Mouse (Mus musculus): Measurements from ENCODE around the gene Gm21860.
"Not testable (repeated sequence)": the region's sequence is repeated elsewhere in the genome, so short reads cannot be mapped to it uniquely, and the experiment has no call there.

Gm21860 gene

GRCm38 (mm10) chrY:90754721-90755120, at the start of gene Gm21860:
TSS of gene Gm21860 (minus strand) at chrY:90754821.
- DNase-seq (ENCODE audit: low spot score), result not testable (repeated sequence)

- DNase-seq (ENCODE audit: low spot score), result not testable (repeated sequence)
Measured at GRCm38 (mm10) chrY:90784438-90784837, 29.8 kb upstream of the Gm21860 start, which contains the start of gene Gm47283. TSS of gene Gm47283 (plus strand) at chrY:90784738.

- DNase-seq (ENCODE audit: low spot score), result not testable (repeated sequence)
Measured at GRCm38 (mm10) chrY:90745256-90745655, 9.4 kb downstream of the Gm21860 start.

GRCm38 (mm10) chrY:90744381-90744981, 10.1 kb downstream of the Gm21860 start:
- DNase-seq (ENCODE audit: low spot score), result peak; percentile 50

- DNase-seq (ENCODE audit: low spot score), result no peak
Measured at GRCm38 (mm10) chrY:90743811-90744220, 10.8 kb downstream of the Gm21860 start.

- not testable (repeated sequence) for DNase-seq (ENCODE audit: low spot score)
Measured at GRCm38 (mm10) chrY:90743053-90743810, 11.4 kb downstream of the Gm21860 start.

- peak; percentile 29 for DNase-seq (ENCODE audit: low spot score)
Measured at GRCm38 (mm10) chrY:90742261-90743052, 12.2 kb downstream of the Gm21860 start.

- peak; percentile 41 for DNase-seq (ENCODE audit: low spot score)
Measured at GRCm38 (mm10) chrY:90741452-90742260, 13.0 kb downstream of the Gm21860 start.

GRCm38 (mm10) chrY:90741006-90741405, 13.6 kb downstream of the Gm21860 start:
- peak; percentile 43 for DNase-seq (ENCODE audit: low spot score)

GRCm38 (mm10) chrY:90740013-90740561, 14.5 kb downstream of the Gm21860 start:
- DNase-seq (ENCODE audit: low spot score), result peak; percentile 76

- DNase-seq (ENCODE audit: low spot score), result not testable (repeated sequence)
Measured at GRCm38 (mm10) chrY:90739531-90740012, 15.0 kb downstream of the Gm21860 start.

- peak; percentile 49 for DNase-seq (ENCODE audit: low spot score)
Measured at GRCm38 (mm10) chrY:90738841-90739530, 15.6 kb downstream of the Gm21860 start.

GRCm38 (mm10) chrY:90738431-90738680, 16.3 kb downstream of the Gm21860 start:
- DNase-seq (ENCODE audit: low spot score), result no peak

GRCm38 (mm10) chrY:90737606-90738430, 16.8 kb downstream of the Gm21860 start:
- DNase-seq (ENCODE audit: low spot score), result no peak

GRCm38 (mm10) chrY:90736217-90737000, 18.2 kb downstream of the Gm21860 start:
- not testable (repeated sequence) for DNase-seq (ENCODE audit: low spot score)

- not testable (repeated sequence) for DNase-seq (ENCODE audit: low spot score)
Measured at GRCm38 (mm10) chrY:90735181-90735895, 19.3 kb downstream of the Gm21860 start.

- DNase-seq (ENCODE audit: low spot score), result peak; percentile 74
Measured at GRCm38 (mm10) chrY:90734334-90734696, 20.3 kb downstream of the Gm21860 start.

GRCm38 (mm10) chrY:90733656-90734333, 20.8 kb downstream of the Gm21860 start:
- peak; percentile 24 for DNase-seq (ENCODE audit: low spot score)
